Mouse (Mus musculus) C2C12 (cell line): ENCODE data around the gene Prrx2. TPM values are rescaled to one million over a fixed set of nuclear protein-coding genes. Genes with fewer than 3 reads are reported as not detected.
"Not testable (repeated sequence)": the region's sequence is repeated elsewhere in the genome, so short reads cannot be mapped to it uniquely, and the experiment has no call there.

Experiments used
- H3K27me3 ChIP-seq: one replicate; pipeline ENCODE4 v1.6.1; 2011; ENCODE audit not compliant: control insufficient read depth, insufficient read depth, insufficient read length
- H3K36me3 ChIP-seq: one replicate; pipeline ENCODE4 v1.6.1; 2011; ENCODE audit not compliant: control insufficient read depth, insufficient read depth
- H3K4me3 ChIP-seq: one replicate; pipeline ENCODE4 v1.5.1; 2011; ENCODE audit warnings: mild to moderate bottlenecking, control low read depth; ENCODE audit not compliant: poor library complexity, insufficient read depth, severe bottlenecking
- H3K79me2 ChIP-seq: one replicate; pipeline ENCODE4 v1.6.1; 2011; ENCODE audit not compliant: control insufficient read depth, insufficient read depth
- H3K79me3 ChIP-seq: one replicate; pipeline ENCODE4 v1.6.1; 2011; ENCODE audit warnings: low read depth, control low read depth
- H3ac ChIP-seq: one replicate; pipeline ENCODE3; 2011; ENCODE audit warnings: low read depth; ENCODE audit not compliant: control insufficient read depth, insufficient read length
- CEBPB ChIP-seq: IDR thresholded peaks from one replicate; pipeline ENCODE4 v1.6.1; 2011; ENCODE audit warnings: low read depth, mild to moderate bottlenecking, control low read depth, moderate library complexity
- CTCF ChIP-seq: IDR thresholded peaks from one replicate; pipeline ENCODE4 v1.5.1; 2011; ENCODE audit not compliant: control insufficient read depth, insufficient read depth, insufficient read length
- FOSL1 ChIP-seq: IDR thresholded peaks from one replicate; pipeline ENCODE4 v1.8.0; 2011; ENCODE audit warnings: mild to moderate bottlenecking, low read length; ENCODE audit not compliant: poor library complexity, insufficient read depth, severe bottlenecking
- MAX ChIP-seq: IDR thresholded peaks from one replicate; pipeline ENCODE4 v1.6.1; 2011; ENCODE audit warnings: mild to moderate bottlenecking, control low read depth
- MYOD1 ChIP-seq: IDR thresholded peaks from one replicate; pipeline ENCODE4 v1.6.1; 2011; ENCODE audit warnings: low read depth; ENCODE audit not compliant: control insufficient read depth, insufficient read length
- MYOG ChIP-seq: IDR thresholded peaks from one replicate; pipeline ENCODE4 v1.6.1; 2011; ENCODE audit not compliant: control insufficient read depth, insufficient read length; ENCODE audit errors: extremely low read depth
- USF1 ChIP-seq: IDR thresholded peaks from one replicate; pipeline ENCODE4 v1.6.1; 2011; ENCODE audit warnings: low read depth, mild to moderate bottlenecking, control low read depth, moderate library complexity
- polyA plus RNA-seq: library from polyadenylated mRNA; unstranded; fragments of >200 nt; fragmentation: generic; extraction: Trizol; gene quantifications from one replicate; pipeline ENCODE4 v1.2.1, GENCODE M21; 2012; ENCODE audit warnings: missing spikeins

Gene Prrx2
- polyA plus RNA-seq, 1 experiment, result 191 TPM

GRCm38 (mm10) chr2:30912291-30912773, 77.6 kb downstream of the Prrx2 start:
- Histone ChIP-seq H3K4me3 (no peak overlapping the region), H3K79me3 (no peaks in the 10 kb centered on the region), H3K27me3 (no peaks in the 10 kb centered on the region), H3K36me3 (no peaks in the 10 kb centered on the region), H3K79me2 (no peaks in the 10 kb centered on the region), H3ac (no peak overlapping the region)
- TF ChIP-seq MYOG (no peak), USF1 (no peak), MYOD1 (no peak), CTCF (no peak), CEBPB (no peak), MAX (no peak), FOSL1 (no peak)

GRCm38 (mm10) chr2:30913022-30913421, 78.2 kb downstream of the Prrx2 start:
- Histone ChIP-seq H3K79me2 (no peaks in the 10 kb centered on the region), H3K4me3 (no peak overlapping the region), H3K79me3 (no peaks in the 10 kb centered on the region), H3K27me3 (no peaks in the 10 kb centered on the region), H3K36me3 (no peaks in the 10 kb centered on the region), H3ac (no peak overlapping the region)
- TF ChIP-seq MYOG, result no peak
- TF ChIP-seq USF1, result peak; percentile 51

GRCm38 (mm10) chr2:30914836-30915235, 80.1 kb downstream of the Prrx2 start:
- TF ChIP-seq CEBPB (no peak), MAX (no peak), FOSL1 (no peak), MYOG (no peak), USF1 (no peak), MYOD1 (no peak), CTCF (no peak)
- Histone ChIP-seq H3K27me3 (no peaks in the 10 kb centered on the region), H3K4me3 (no peak overlapping the region), H3K79me3 (no peaks in the 10 kb centered on the region), H3K79me2 (no peaks in the 10 kb centered on the region), H3K36me3 (no peaks in the 10 kb centered on the region), H3ac (no peak overlapping the region)

GRCm38 (mm10) chr2:30915376-30915775, 80.6 kb downstream of the Prrx2 start:
- H3K27me3 ChIP-seq, result no peaks in the 10 kb centered on the region

GRCm38 (mm10) chr2:30915933-30916332, 81.2 kb downstream of the Prrx2 start:
- H3K36me3 ChIP-seq, H3K79me2 ChIP-seq, H3K4me3 ChIP-seq, H3K79me3 ChIP-seq, H3ac ChIP-seq, H3K27me3 ChIP-seq: not testable (repeated sequence)

More at GRCm38 (mm10) chr2:30915376-30915775, 80.6 kb downstream of the Prrx2 start:
- Histone ChIP-seq H3ac (no peak overlapping the region), H3K79me2 (no peaks in the 10 kb centered on the region), H3K4me3 (no peak overlapping the region), H3K36me3 (no peaks in the 10 kb centered on the region), H3K79me3 (no peaks in the 10 kb centered on the region)
- TF ChIP-seq MYOD1 (no peak), CEBPB (no peak), USF1 (no peak), CTCF (no peak), MYOG (no peak), FOSL1 (no peak), MAX (no peak)

GRCm38 (mm10) chr2:30917649-30918048, 82.9 kb downstream of the Prrx2 start:
- no peak overlapping the region for H3K4me3 ChIP-seq
- TF ChIP-seq CEBPB, result peak; percentile 12
- TF ChIP-seq MAX, result peak; percentile 45
- no peak for TF ChIP-seq MYOD1
- no peaks in the 10 kb centered on the region for H3K36me3 ChIP-seq

More at GRCm38 (mm10) chr2:30917649-30918048, 82.9 kb downstream of the Prrx2 start:
- Histone ChIP-seq H3K27me3 (no peaks in the 10 kb centered on the region), H3ac (no peak overlapping the region), H3K79me2 (no peaks in the 10 kb centered on the region), H3K79me3 (no peaks in the 10 kb centered on the region)
